Mouse (Mus musculus) left cerebral cortex, postnatal 36 days (tissue): ENCODE data around the gene Tgfbr3l. TPM values are rescaled to one million over a fixed set of nuclear protein-coding genes. Genes with fewer than 3 reads are reported as not detected.

Experiments
- DNase-seq, 2 experiments: peaks; one replicate each; pipeline ENCODE4 v3.0.0; 2021 to 2022; ENCODE audit warnings: low spot score in 2 of 2, mixed read lengths in 1 of 2
- intact Hi-C: fragments of 180-260 bp; cut with DNase I; formaldehyde crosslinking; loops from one replicate; pipeline ENCODE4 v1.15.1; 2025
- total RNA-seq, 2 experiments: library from RNA; stranded (reverse); gene quantifications; 2 replicates each; pipeline ENCODE4 v1.2.3; 2021

The Tgfbr3l gene
- total RNA-seq, 2 experiments from 2014 or later: 6.4 to 14.1 TPM

GRCm38 (mm10) chr8:4259125-4259804 lies 11.3 kb downstream of the Tgfbr3l start, which contains the start of gene Ctxn1:
TSS of gene Ctxn1 (minus strand) at chr8:4259274.
- intact Hi-C loops: no loop called here
- peak; percentile 93 for DNase-seq

- DNase-seq: no peak
Measured at GRCm38 (mm10) chr8:4259805-4260170, 11.8 kb downstream of the Tgfbr3l start.

GRCm38 (mm10) chr8:4263105-4263791 lies 15.2 kb downstream of the Tgfbr3l start:
- peak; percentile 54 to 55 for DNase-seq
- intact Hi-C loops: no loop called here

More at GRCm38 (mm10) chr8:4259805-4260170, 11.8 kb downstream of the Tgfbr3l start:
- intact Hi-C loops: no loop called here

GRCm38 (mm10) chr8:4265160-4265914 lies 17.3 kb downstream of the Tgfbr3l start:
- intact Hi-C loops: no loop called here
- no peak for DNase-seq

GRCm38 (mm10) chr8:4267627-4268026 lies 19.6 kb downstream of the Tgfbr3l start:
- DNase-seq: no peak

GRCm38 (mm10) chr8:4269609-4270008 lies 21.6 kb downstream of the Tgfbr3l start:
- intact Hi-C loops: no loop called here
- DNase-seq: no peak

More at GRCm38 (mm10) chr8:4267627-4268026, 19.6 kb downstream of the Tgfbr3l start:
- intact Hi-C loops: no loop called here

- intact Hi-C loops: loop anchor here (1.0 to 5.0 kb wide), 2 partner anchors 37 to 47 kb away; partner anchors contain the start of genes Gm49320 and Map2k7
Measured at GRCm38 (mm10) chr8:4275275-4276110, 27.5 kb downstream of the Tgfbr3l start, which contains the start of gene Timm44. TSS of gene Timm44 (minus strand) at chr8:4275913.

GRCm38 (mm10) chr8:4276111-4276465 lies 28.1 kb downstream of the Tgfbr3l start:
- intact Hi-C loops: loop anchor here (5.0 kb wide), 1 partner anchor 46 kb away; no protein-coding TSS in a partner anchor
- DNase-seq: no peak

More at GRCm38 (mm10) chr8:4275275-4276110, 27.5 kb downstream of the Tgfbr3l start, which contains the start of gene Timm44:
- peak; percentile 95 for DNase-seq

- intact Hi-C loops: no loop called here
- DNase-seq: no peak
Measured at GRCm38 (mm10) chr8:4292738-4293137, 44.7 kb downstream of the Tgfbr3l start.

- DNase-seq: no peak
- intact Hi-C loops: no loop called here
Measured at GRCm38 (mm10) chr8:4297822-4298221, 49.8 kb downstream of the Tgfbr3l start.

Other genes starting within 250 kb of the Tgfbr3l start
- gene Cd209f, start 142.4 kb upstream of the Tgfbr3l start, total RNA-seq: not detected
- gene Cd209g, start 114.1 kb upstream of the Tgfbr3l start, total RNA-seq: not detected
- 100 to 1,000 TPM; 104 to 117 TPM for gene Evi5l, start 81.6 kb upstream of the Tgfbr3l start, total RNA-seq
- 10 to 100 TPM; 47.8 to 48.7 TPM for gene Prr36, start 30.8 kb upstream of the Tgfbr3l start, total RNA-seq
- not detected for gene Lrrc8e, start 21.4 kb upstream of the Tgfbr3l start, total RNA-seq
- gene Map2k7, start 9.5 kb upstream of the Tgfbr3l start, total RNA-seq: 10 to 100 TPM; 96.5 to 97.2 TPM
- 1 to 10 TPM in 1 of 2 experiments, not detected in 1; 1.4 TPM for gene Gm49320, start 9.3 kb upstream of the Tgfbr3l start, total RNA-seq
- gene Snapc2, start 4.9 kb downstream of the Tgfbr3l start, total RNA-seq: 10 to 100 TPM; 28.5 to 36.5 TPM
- gene Ctxn1, start 11.1 kb downstream of the Tgfbr3l start, total RNA-seq: 100 to 1,000 TPM; 599 to 686 TPM
- 10 to 100 TPM; 58.9 to 75.6 TPM for gene Timm44, start 27.7 kb downstream of the Tgfbr3l start, total RNA-seq
- 10 to 100 TPM; 14.7 to 32.5 TPM for gene Ccl25, start 77.0 kb downstream of the Tgfbr3l start, total RNA-seq
- gene Elavl1, start 77.2 kb downstream of the Tgfbr3l start, total RNA-seq: 10 to 100 TPM; 67.1 to 79.3 TPM
- 10 to 100 TPM; 40.8 to 51.6 TPM for gene Cers4, start 244.8 kb downstream of the Tgfbr3l start, total RNA-seq